Mouse (Mus musculus) limb, embryonic 12.5 days (tissue): Measurements from ENCODE around the gene Grin2d. TPM values are rescaled to one million over a fixed set of nuclear protein-coding genes. Genes with fewer than 3 reads are reported as not detected.

ENCODE experiments used
- polyA plus RNA-seq: library from polyadenylated mRNA; unstranded; fragments of >200 nt; fragmentation: Nextera tagmentation; extraction: Ambion mirVana; gene quantifications from 2 replicates; pipeline ENCODE4 v1.2.1, GENCODE M21; 2016

The Grin2d gene
- polyA plus RNA-seq, 1 experiment from 2014 or later, result 0.35 TPM

Other genes starting within 250 kb of the Grin2d start
- 5.7 and 5.9 TPM in 2 replicates for gene Mamstr, start 238.4 kb downstream of the Grin2d start, polyA plus RNA-seq
- gene Fut2, start 212.0 kb downstream of the Grin2d start, polyA plus RNA-seq, result 0.15 TPM in 2 replicates
- gene Ntn5, start 194.4 kb downstream of the Grin2d start, polyA plus RNA-seq, result 0.13 and 0.23 TPM in 2 replicates
- 0.40 and 0.74 TPM in 2 replicates for gene Sec1, start 184.0 kb downstream of the Grin2d start, polyA plus RNA-seq
- gene Car11, start 178.5 kb downstream of the Grin2d start, polyA plus RNA-seq, result 8.8 and 12.6 TPM in 2 replicates
- gene Dbp, start 173.3 kb downstream of the Grin2d start, polyA plus RNA-seq, result 6.4 and 8.5 TPM in 2 replicates
- 990 and 1,038 TPM in 2 replicates for gene Rpl18, start 162.9 kb downstream of the Grin2d start, polyA plus RNA-seq
- gene Sphk2, start 160.4 kb downstream of the Grin2d start, polyA plus RNA-seq, result 32.5 TPM in 2 replicates
- gene Fam83e, start 157.2 kb downstream of the Grin2d start, polyA plus RNA-seq, result 1.0 and 1.3 TPM in 2 replicates
- not detected in 2 replicates for gene Spaca4, start 152.6 kb downstream of the Grin2d start, polyA plus RNA-seq
- gene Lmtk3, start 94.6 kb downstream of the Grin2d start, polyA plus RNA-seq, result 3.4 and 4.9 TPM in 2 replicates
- gene Sult2b1, start 93.7 kb downstream of the Grin2d start, polyA plus RNA-seq, result 1.6 and 1.9 TPM in 2 replicates
- gene Cyth2, start 63.8 kb downstream of the Grin2d start, polyA plus RNA-seq, result 171 and 175 TPM in 2 replicates
- 1.6 and 2.2 TPM in 2 replicates for gene Kcnj14, start 53.6 kb downstream of the Grin2d start, polyA plus RNA-seq
- gene Grwd1, start 47.4 kb downstream of the Grin2d start, polyA plus RNA-seq, result 75.4 and 78.0 TPM in 2 replicates
- gene Kdelr1, start 5.6 kb downstream of the Grin2d start, polyA plus RNA-seq, result 50.0 and 65.6 TPM in 2 replicates
- gene Syngr4, start 18.3 kb upstream of the Grin2d start, polyA plus RNA-seq, result 0.41 and 0.65 TPM in 2 replicates
- 5.0 and 6.0 TPM in 2 replicates for gene Tmem143, start 18.6 kb upstream of the Grin2d start, polyA plus RNA-seq
- gene Emp3, start 43.0 kb upstream of the Grin2d start, polyA plus RNA-seq, result 58.4 and 59.0 TPM in 2 replicates
- gene Ccdc114, start 45.7 kb upstream of the Grin2d start, polyA plus RNA-seq, result 4.3 and 5.2 TPM in 2 replicates
- gene Abcc6, start 151.9 kb upstream of the Grin2d start, polyA plus RNA-seq, result 0.26 and 0.42 TPM in 2 replicates
- gene Nomo1, start 155.3 kb upstream of the Grin2d start, polyA plus RNA-seq, result 22.3 and 24.9 TPM in 2 replicates
- 0.09 and 0.30 TPM in 2 replicates for gene Kcnj11, start 222.4 kb upstream of the Grin2d start, polyA plus RNA-seq